Mouse (Mus musculus): ENCODE measurements around the gene Gm5294.

DNA sequence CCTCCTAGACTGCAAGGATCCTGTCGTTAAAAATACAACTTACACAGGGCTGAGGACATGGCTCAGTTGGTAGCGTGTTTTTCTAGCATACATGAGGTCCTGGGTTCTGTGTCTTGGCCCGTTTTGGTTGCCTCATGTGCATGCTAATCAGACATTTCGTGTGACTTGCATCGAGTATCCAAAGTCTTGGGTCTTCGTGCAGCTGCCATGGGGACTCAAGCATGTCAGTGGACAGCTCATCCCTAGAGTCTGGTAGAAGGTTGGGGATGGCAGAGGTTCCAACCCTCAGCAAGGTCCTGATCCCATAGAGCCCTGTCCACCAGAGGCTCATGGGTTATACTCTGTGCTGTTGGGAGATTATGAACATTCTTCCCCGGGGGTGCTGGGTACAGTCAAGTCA is 32.2 kb upstream of the Gm5294 start:
- TF ChIP-seq TAL1 (IDR thresholded peaks at IDR 0.05; ENCODE audit: low read length), result no peak
- TF ChIP-seq GATA1 (IDR thresholded peaks at IDR 0.05; ENCODE audit: low read length), result no peak

Measured in erythroblast, embryonic 14.5 days (primary cell).